Mouse (Mus musculus) G1E (cell line): ENCODE data around the gene Gm9945.

Experiments
- CTCF ChIP-seq: IDR thresholded peaks from 2 replicates; pipeline ENCODE4 v1.5.1; 2012; ENCODE audit warnings: low read depth, low read length, inconsistent platforms, mixed read lengths
- GATA1 ChIP-seq: IDR thresholded peaks from 2 replicates; pipeline ENCODE4 v1.6.1; 2012; ENCODE audit warnings: borderline replicate concordance, low read length, inconsistent platforms, mixed read lengths

DNA sequence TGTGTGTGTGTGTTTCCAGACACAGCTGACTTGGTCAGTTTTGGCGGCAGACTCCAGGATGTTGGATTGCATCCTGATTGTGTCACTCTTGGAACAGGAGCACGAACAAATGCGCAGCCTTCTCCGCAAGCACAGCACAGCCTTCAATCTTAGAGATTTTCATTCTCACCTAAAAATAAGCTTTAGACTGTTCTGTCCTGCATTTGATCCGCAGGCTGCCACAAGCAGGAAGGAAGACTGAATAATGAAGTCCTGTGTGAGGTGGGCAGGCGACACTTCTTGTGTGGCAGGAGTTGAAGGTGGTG lies 49.2 kb downstream of the Gm9945 start:
- TF ChIP-seq CTCF = no peak
- no peak for TF ChIP-seq GATA1
